Mouse (Mus musculus) adrenal gland, postnatal 25 days (tissue): ENCODE results near the gene Ticrr. TPM values are rescaled to one million over a fixed set of nuclear protein-coding genes. Genes with fewer than 3 reads are reported as not detected.

Experiments
- DNase-seq: peaks from one replicate; pipeline ENCODE4 v3.0.0; 2021; ENCODE audit warnings: mixed read lengths
- total RNA-seq: library from RNA; stranded (reverse); gene quantifications from 2 replicates; pipeline ENCODE4 v1.2.3, GENCODE M21; 2021

Gene Ticrr
- total RNA-seq, 1 experiment from 2014 or later, result 1.1 TPM

- DNase-seq, result no peak
These were observed 36.5 kb downstream of the Ticrr start for GRCm38 (mm10) chr7:79696495-79696894.

- DNase-seq, result no peak
These were observed 42.8 kb downstream of the Ticrr start for GRCm38 (mm10) chr7:79702755-79703154.

- DNase-seq, result no peak
These were observed 45.2 kb downstream of the Ticrr start for GRCm38 (mm10) chr7:79705210-79705609.

- DNase-seq, result peak; percentile 44
These were observed 50.2 kb downstream of the Ticrr start for GRCm38 (mm10) chr7:79710130-79710607.

- DNase-seq, result no peak
These were observed 50.8 kb downstream of the Ticrr start for GRCm38 (mm10) chr7:79710831-79711230.

- DNase-seq, result peak; percentile 90
These were observed 55.4 kb downstream of the Ticrr start, which contains the start of gene Kif7 for GRCm38 (mm10) chr7:79715187-79715981. Gene Kif7 (minus strand): TSS chr7:79715720.

- peak; percentile 72 for DNase-seq
These were observed 61.5 kb downstream of the Ticrr start for GRCm38 (mm10) chr7:79721386-79721977.

GRCm38 (mm10) chr7:79727091-79727490 lies 67.1 kb downstream of the Ticrr start:
- peak; percentile 58 for DNase-seq

GRCm38 (mm10) chr7:79728219-79728618 lies 68.2 kb downstream of the Ticrr start:
- peak; percentile 62 for DNase-seq

- peak; percentile 81 for DNase-seq
These were observed 69.2 kb downstream of the Ticrr start for GRCm38 (mm10) chr7:79729169-79729568.

GRCm38 (mm10) chr7:79729743-79730370 lies 69.9 kb downstream of the Ticrr start:
- peak; percentile 30 for DNase-seq

- peak; percentile 35 for DNase-seq
These were observed 71.4 kb downstream of the Ticrr start for GRCm38 (mm10) chr7:79731438-79731837.

- peak; percentile 40 for DNase-seq
These were observed 72.6 kb downstream of the Ticrr start, which contains the start of gene Plin1 for GRCm38 (mm10) chr7:79732622-79733021. Gene Plin1 (minus strand): TSS chr7:79732903.

- DNase-seq, result peak; percentile 73
These were observed 74.6 kb downstream of the Ticrr start for GRCm38 (mm10) chr7:79734563-79734962.

GRCm38 (mm10) chr7:79736511-79736910 lies 76.5 kb downstream of the Ticrr start:
- no peak for DNase-seq

- no peak for DNase-seq
These were observed 78.9 kb downstream of the Ticrr start for GRCm38 (mm10) chr7:79738913-79739312.

- no peak for DNase-seq
These were observed 80.3 kb downstream of the Ticrr start for GRCm38 (mm10) chr7:79740279-79740678.

GRCm38 (mm10) chr7:79742277-79742658 lies 82.3 kb downstream of the Ticrr start:
- no peak for DNase-seq

GRCm38 (mm10) chr7:79742659-79743536 lies 82.9 kb downstream of the Ticrr start, which contains the start of the genes Pex11a and Wdr93:
Gene Pex11a (minus strand): TSS chr7:79743131.
Gene Wdr93 (plus strand): TSS chr7:79743163.
- peak; percentile 83 for DNase-seq

GRCm38 (mm10) chr7:79744051-79744450 lies 84.1 kb downstream of the Ticrr start:
- no peak for DNase-seq

- DNase-seq, result no peak
These were observed 84.6 kb downstream of the Ticrr start for GRCm38 (mm10) chr7:79744585-79744984.

GRCm38 (mm10) chr7:79747659-79748058 lies 87.7 kb downstream of the Ticrr start:
- DNase-seq, result no peak
